10 mouse cellular contexts compared by ENCODE assay signal in genomic region chr2:127335078-127335541, GRCm38 (mm10). TPM values are rescaled to one million over a fixed set of nuclear protein-coding genes. Genes with fewer than 3 reads are reported as not detected.
DNase-seq lines count a peak whose midpoint lies in the region; ATAC-seq lines count a peak whose summit lies in the region.
"Had no signal": no experiment of that assay in that cellular context is flagged by ENCODE, and none has a peak within 500 bp of the region (broad histone marks: within the 10 kb centered on the region; RNA-seq: fewer than 3 reads in every experiment).

No protein-coding gene starts in this region.

- H3K4me3 ChIP-seq in heart, embryonic 12.5 days: peak overlapping the region; percentile 60; the same call in 1 of the 2 replicates
- H3K4me3 ChIP-seq in limb, embryonic 15.5 days: no peak overlapping the region
- no peak overlapping the region for H3K4me3 ChIP-seq in forebrain, embryonic 15.5 days

- WGBS in heart, embryonic 12.5 days: 51% methylated on average over 11 of the region's 11 CpGs
- WGBS in limb, embryonic 15.5 days: 34% methylated on average over 11 of the region's 11 CpGs
- WGBS in forebrain, embryonic 15.5 days: 46% methylated on average over 11 of the region's 11 CpGs

- H3K9me3 ChIP-seq in heart, embryonic 12.5 days (replicated peaks): no peaks in the 10 kb centered on the region
- H3K9me3 ChIP-seq in limb, embryonic 15.5 days: no peaks in the 10 kb centered on the region
- no peaks in the 10 kb centered on the region for H3K9me3 ChIP-seq in forebrain, embryonic 15.5 days

- peaks cover 41% of the 10 kb centered on the region for H3K4me1 ChIP-seq in heart, embryonic 12.5 days (replicated peaks)
- H3K4me1 ChIP-seq in limb, embryonic 15.5 days: peaks cover 17% of the 10 kb centered on the region
- peaks cover 8% of the 10 kb centered on the region for H3K4me1 ChIP-seq in forebrain, embryonic 15.5 days

- no peak overlapping the region for H3K9ac ChIP-seq in heart, embryonic 12.5 days
- H3K9ac ChIP-seq in limb, embryonic 15.5 days: no peak overlapping the region
- no peak overlapping the region for H3K9ac ChIP-seq in forebrain, embryonic 15.5 days (replicated peaks)

- no peaks in the 10 kb centered on the region for H3K36me3 ChIP-seq in heart, embryonic 12.5 days
- no peaks in the 10 kb centered on the region for H3K36me3 ChIP-seq in limb, embryonic 15.5 days
- no peaks in the 10 kb centered on the region for H3K36me3 ChIP-seq in forebrain, embryonic 15.5 days
- H3K36me3 ChIP-seq: G1E had no signal

- no peak for DNase-seq in heart, postnatal 4 days
- peak; percentile 61 to 73 for DNase-seq in CD8-positive naive resting alpha-beta T cell, adult 2 months (ENCODE audit: low read depth in 2 of 2, low spot score in 2 of 2)
- peak; percentile 63 for DNase-seq in spleen, adult 12 weeks (ENCODE audit: low spot score)
- no peak for DNase-seq in ovary, postnatal 14 days (ENCODE audit: low spot score)
- no peak for DNase-seq in layer of hippocampus, adult 9-10 months (ENCODE audit: low spot score)

- peak overlapping the region; percentile 76 for H3K4me2 ChIP-seq in heart, embryonic 12.5 days
- peak overlapping the region; percentile 96; the same call in 1 of the 2 replicates for H3K4me2 ChIP-seq in limb, embryonic 15.5 days
- no peak overlapping the region for H3K4me2 ChIP-seq in forebrain, embryonic 15.5 days (replicated peaks)

- no peak for ATAC-seq in heart, embryonic 12.5 days (ENCODE audit: insufficient number of reproducible peaks, low FRiP score)
- ATAC-seq in limb, embryonic 15.5 days (ENCODE audit: insufficient number of reproducible peaks, low FRiP score, low TSS enrichment, low read depth): no peak
- no peak for ATAC-seq in forebrain, embryonic 15.5 days (replicated peaks)

- peak overlapping the region; percentile 46 for H3K27ac ChIP-seq in heart, embryonic 12.5 days (ENCODE audit: poor library complexity, severe bottlenecking)
- no peak overlapping the region for H3K27ac ChIP-seq in limb, embryonic 15.5 days
- H3K27ac ChIP-seq in forebrain, embryonic 15.5 days (replicated peaks): no peak overlapping the region

- H3K27me3 ChIP-seq in heart, embryonic 12.5 days (replicated peaks): peaks cover 16% of the 10 kb centered on the region
- peaks cover 38% of the 10 kb centered on the region for H3K27me3 ChIP-seq in limb, embryonic 15.5 days
- peaks cover 33% of the 10 kb centered on the region for H3K27me3 ChIP-seq in forebrain, embryonic 15.5 days

RNA-seq across cellular contexts. Expression of gene Dusp2, which starts 0.8 kb away (rescaled TPM):
- 23.8 and 26.3 TPM in 2 replicates for polyA plus RNA-seq in heart, embryonic 12.5 days (2016; fragmentation: Nextera tagmentation; extraction: Ambion mirVana)
- total RNA-seq in heart, postnatal 4 days (2021): 1 to 10 TPM; 3.3 to 3.7 TPM
- 7.4 TPM in 2 replicates for polyA plus RNA-seq in limb, embryonic 15.5 days (2015; fragmentation: Nextera tagmentation; extraction: Ambion mirVana)
- polyA plus RNA-seq in forebrain, embryonic 15.5 days (2015; fragmentation: Nextera tagmentation; extraction: Ambion mirVana): 7.4 and 7.7 TPM in 2 replicates
- polyA plus RNA-seq: G1E had no signal

RNA-seq across cellular contexts. Expression of gene Astl, which starts 3.3 kb away (rescaled TPM):
- polyA plus RNA-seq in heart, embryonic 12.5 days (2016; fragmentation: Nextera tagmentation; extraction: Ambion mirVana): not detected in 2 replicates
- total RNA-seq in heart, postnatal 4 days (2021): not detected
- 0.12 and 0.22 TPM in 2 replicates for polyA plus RNA-seq in limb, embryonic 15.5 days (2015; fragmentation: Nextera tagmentation; extraction: Ambion mirVana)
- not detected in 2 replicates for polyA plus RNA-seq in forebrain, embryonic 15.5 days (2015; fragmentation: Nextera tagmentation; extraction: Ambion mirVana)
- polyA plus RNA-seq: cortical plate, adult 2 months; G1E had no signal

RNA-seq across cellular contexts. Expression of gene Adra2b, which starts 27.9 kb away (rescaled TPM):
- 7.1 and 7.6 TPM in 2 replicates for polyA plus RNA-seq in heart, embryonic 12.5 days (2016; fragmentation: Nextera tagmentation; extraction: Ambion mirVana)
- total RNA-seq in heart, postnatal 4 days (2021): under 1 TPM; 0.32 to 0.33 TPM
- 0.38 and 0.48 TPM in 2 replicates for polyA plus RNA-seq in limb, embryonic 15.5 days (2015; fragmentation: Nextera tagmentation; extraction: Ambion mirVana)
- 0.88 and 1.00 TPM in 2 replicates for polyA plus RNA-seq in forebrain, embryonic 15.5 days (2015; fragmentation: Nextera tagmentation; extraction: Ambion mirVana)
- polyA plus RNA-seq: G1E had no signal

Comparison
In these comparisons a context has a peak if more than half of its experiments do, and no peak if none do; other contexts are left out.
1. DNase-seq: peak in CD8-positive naive resting alpha-beta T cell, adult 2 months (2 of 2) and spleen, adult 12 weeks (single experiment); none in heart, postnatal 4 days (single experiment), ovary, postnatal 14 days (single experiment) and layer of hippocampus, adult 9-10 months (single experiment).